Mouse (Mus musculus) ES-CJ7 (cell line): Measurements from ENCODE around the gene Krt42.
"Not testable (repeated sequence)": the region's sequence is repeated elsewhere in the genome, so short reads cannot be mapped to it uniquely, and the experiment has no call there.

Experiments
- DNase-seq: peaks from one replicate; pipeline ENCODE4 v3.0.0; 2011; ENCODE audit warnings: low read depth, low spot score

The Krt42 gene

DNA sequence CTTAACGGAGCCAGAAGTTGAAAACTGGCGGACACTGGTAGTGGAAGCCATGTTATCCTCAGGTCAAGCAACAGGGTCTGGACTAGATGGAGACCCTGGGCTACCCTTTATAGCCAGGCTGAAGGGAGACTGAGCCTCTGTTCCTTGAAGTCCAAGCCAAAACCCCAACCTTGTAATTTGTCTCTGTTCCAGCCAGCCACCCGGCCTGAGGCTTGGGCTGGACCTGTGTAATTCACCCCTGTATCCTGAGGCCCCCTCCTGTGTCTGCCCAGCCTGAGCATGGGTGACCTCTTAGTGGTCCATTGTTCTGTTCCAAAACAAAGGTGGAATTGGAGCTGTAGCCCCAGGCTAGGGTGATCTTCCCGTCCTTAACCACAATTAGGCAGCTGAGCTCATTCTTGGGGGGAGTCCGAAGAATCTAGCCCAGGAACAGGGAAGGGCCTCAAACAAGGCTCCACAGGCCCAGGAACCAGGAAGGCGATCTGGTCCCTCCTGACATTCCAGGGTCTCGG lies at the start of gene Krt42:
TSS of gene Krt42 (minus strand) at position 51 of the 512 bp plus-strand sequence.
- DNase-seq: peak; percentile 49

DNA sequence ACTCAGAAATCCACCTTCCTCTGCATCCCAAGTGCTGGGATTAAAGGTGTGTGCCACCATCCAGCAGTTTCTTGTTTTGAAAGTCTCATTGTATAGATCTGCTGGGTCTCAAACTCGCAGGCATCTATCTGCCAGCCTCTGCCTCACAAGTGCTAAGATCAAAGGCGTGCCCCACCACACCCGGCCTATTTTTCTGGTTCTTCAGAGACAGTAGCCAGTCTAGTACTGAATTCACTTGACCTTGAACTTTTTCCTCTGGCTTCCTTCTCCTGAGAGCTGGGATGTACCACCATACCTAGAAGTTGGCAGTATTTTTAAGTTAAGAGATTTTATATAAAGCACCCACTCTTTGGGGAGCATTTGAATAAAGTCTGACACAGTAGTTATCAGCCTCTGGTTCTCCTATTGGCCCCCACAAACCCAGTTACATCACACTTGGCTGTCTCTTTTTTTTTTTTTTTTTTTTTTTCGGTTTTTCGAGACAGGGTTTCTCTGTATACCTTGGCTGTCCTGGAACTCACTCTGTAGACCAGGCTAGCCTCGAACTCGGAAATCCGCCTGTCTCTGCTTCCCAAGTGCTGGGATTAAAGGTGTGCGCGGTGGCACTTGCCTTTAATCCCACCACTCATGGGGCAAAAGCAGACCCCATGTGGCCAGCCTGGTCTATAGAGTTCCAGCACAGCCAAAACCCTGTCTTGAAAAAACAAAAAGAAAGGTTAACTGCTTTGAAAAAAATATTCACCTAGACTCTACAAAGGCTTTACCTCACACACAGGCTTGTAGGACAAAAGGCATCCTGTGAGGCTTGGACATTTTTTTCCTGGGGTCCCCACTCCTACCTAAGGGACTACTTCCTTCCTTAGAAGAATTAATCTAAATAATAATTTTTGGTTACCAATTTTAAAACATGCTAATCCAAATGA lies 49.1 kb upstream of the Krt42 start:
- peak; percentile 89 for DNase-seq

DNA sequence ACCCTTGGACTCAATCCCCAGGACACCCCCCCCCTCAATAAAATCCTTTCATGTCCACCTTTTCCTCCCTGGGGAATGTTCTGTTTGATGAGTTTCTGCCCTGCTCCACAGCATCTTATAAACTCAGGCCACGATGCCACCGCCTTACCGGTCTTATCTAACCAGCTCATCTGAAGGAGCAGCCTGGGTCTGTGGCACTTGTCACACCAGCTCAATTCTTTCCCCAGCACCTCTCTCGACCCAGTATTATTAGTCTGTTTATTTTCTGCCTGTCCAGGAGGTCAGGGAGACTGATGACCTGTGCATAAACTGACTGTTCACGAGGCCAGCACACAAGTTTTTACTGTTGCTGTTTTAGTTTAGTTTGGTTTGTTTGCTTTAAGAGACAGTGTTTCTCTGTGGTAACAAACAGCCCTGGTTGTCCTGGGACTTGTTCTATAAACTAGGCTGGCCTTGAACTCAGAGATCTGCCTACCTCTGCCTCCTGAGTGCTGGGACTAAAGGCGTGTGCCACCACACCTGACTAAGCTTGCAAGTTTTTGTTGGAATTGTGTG lies 48.2 kb upstream of the Krt42 start:
- DNase-seq: no peak

DNA sequence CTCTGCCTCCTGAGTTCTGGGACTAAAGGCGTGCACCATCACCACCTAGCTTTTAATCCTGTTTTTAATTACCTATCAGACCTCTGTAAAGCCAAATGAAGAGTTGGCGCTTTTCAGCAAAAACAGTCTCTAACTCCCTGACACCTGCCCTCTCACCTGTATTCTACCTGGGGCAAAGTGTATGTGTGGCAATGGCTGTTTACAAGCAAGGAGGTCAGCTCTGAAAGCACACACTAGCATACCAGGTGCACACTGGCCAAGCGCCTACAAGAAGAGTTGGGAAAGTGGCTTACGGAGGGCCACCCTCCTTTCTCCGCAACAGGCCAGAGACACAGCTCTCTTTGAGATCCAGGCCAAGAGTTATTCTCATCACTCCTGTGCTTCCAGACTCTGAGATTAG lies 45.8 kb upstream of the Krt42 start:
- no peak for DNase-seq

DNA sequence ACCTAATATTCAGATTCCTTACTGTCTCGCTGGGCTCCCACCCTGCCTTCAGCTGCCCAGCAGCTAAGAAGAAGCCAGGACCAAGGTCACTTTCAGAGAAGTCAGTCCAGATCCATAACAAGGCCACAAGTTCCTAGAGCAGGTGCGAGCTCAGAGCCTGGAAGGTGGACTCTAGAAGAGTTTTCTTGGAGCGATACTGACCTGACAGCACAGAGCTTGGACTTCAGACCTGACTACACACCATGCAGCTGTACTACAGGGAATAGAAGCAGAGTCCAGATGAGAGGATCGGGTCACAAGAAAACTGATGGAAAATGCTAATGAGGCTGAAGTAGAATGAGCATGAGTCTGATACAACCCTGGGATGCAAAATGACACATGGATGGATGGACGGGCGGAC lies 43.8 kb upstream of the Krt42 start:
- DNase-seq: no peak

DNA sequence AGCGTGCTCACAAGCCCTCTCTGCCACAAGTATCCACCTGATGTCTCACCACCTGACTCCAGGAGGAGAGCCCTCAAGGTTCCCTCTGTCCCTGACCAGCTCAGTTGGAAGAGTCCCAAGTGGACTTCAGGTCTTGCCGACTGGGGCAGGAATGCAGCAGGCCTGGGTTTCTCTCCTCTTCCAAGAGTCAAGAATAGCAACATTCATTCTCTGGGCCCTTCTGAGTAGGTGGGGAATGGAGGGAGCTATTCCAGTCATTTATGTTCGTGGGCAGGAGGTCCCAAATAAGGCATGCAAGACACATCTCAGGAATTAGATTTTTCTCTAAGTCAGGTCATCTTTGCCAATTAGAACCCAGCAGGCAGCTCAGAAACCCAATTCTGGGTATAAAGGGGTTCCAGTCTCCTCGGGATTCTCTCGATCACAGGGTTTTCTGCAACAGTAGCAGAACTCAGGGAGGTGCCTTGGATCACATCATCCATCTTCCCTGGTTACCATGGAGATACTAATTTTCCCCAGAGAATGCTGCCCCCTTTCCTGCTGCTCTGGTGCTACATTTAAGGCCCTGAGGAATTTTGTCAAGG lies 42.5 kb upstream of the Krt42 start:
- no peak for DNase-seq

DNA sequence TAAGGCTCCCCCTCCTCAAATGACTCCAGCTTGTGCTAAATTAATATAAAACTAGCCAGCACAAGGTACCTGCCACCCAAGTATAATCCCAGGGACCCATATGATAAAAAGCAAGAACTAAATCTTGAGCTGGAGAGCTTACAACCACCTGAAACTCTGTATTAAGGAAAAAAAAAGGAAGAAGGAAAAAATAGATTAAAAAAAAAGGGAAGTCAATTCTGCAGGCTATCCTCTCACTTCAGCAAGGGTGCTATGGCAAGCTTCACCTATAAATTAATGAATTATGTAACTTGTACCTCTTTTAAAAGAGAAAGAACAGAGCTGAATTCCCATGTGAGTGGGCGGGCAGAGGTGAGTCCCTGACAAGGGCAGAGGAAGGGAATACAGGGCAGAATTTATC lies 42.0 kb upstream of the Krt42 start:
- no peak for DNase-seq

DNA sequence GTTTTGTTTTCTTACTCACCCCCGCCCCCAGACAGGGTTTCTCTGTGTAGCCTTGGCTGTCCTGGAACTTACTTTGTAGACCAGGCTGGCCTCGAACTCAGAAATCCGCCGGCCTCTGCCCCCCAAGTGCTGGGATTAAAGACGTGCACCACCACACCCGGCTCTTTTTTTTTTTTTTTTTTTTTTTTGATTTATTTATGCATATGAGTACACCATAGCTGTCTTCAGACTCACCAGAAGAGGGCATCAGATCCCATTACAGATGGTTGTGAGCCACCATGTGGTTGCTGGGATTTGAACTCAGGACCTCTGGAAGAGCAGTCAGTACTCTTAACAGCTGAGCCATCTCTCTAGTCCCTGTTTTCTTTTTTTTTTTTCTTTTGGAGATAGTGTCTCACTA lies 39.0 kb upstream of the Krt42 start:
- not testable (repeated sequence) for DNase-seq

DNA sequence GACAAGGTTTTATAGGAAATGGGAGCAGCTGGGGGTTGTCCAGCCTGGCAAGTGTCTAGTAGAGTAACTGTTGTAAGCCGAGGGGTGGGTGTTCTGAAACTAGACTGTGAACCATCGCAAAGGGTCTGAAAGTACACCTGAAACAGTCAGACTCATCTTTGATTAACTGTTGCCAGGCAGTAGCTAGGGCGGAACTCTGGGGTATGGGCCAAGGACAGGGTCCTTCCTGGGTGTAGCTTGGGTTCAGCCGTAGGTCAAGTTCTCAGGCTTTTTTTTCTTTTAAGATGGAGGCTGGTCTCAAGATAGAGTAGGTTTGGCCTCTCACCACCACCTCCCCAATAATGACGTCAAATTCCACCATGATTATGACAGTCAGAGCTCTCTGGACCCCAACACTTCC lies 38.2 kb upstream of the Krt42 start:
- DNase-seq: peak; percentile 86

DNA sequence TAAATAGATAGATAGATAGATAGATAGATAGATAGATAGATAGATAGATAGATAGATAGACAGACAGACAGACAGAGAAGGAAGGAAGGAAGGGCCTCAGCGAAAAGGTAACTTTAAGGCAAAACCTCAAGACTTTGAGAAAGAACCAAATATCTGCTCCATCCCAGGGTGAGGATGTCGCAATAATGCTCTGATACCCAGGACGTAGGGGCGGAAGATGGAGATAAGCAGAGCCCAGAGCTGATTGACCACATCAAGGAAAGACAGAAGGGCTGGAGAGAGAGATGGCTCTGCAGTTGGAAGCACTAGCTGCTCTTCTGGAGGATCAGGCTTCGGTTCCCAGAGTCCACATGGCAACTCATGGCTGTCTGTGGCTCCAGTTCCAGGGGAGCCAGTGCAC lies 31.6 kb upstream of the Krt42 start:
- DNase-seq: no peak

DNA sequence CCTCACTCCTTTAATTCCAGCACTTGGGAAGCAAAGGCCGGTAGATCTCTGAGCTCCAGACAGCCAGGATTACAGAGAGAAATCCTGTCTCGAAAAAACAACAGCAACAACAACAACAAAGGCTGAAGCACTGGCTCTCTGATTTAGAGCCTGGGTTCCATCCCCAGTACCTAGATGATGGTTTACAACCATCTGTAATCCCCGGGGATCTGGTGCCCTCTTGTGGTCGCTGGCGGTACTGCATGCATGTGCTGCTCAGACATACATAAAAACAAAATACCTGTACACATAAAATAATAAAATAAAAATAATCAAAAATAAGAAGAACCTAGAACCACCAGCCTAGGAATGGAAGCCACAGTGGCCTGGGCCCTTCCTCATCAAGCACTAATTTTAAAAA lies 30.6 kb upstream of the Krt42 start:
- peak; percentile 83 for DNase-seq

DNA sequence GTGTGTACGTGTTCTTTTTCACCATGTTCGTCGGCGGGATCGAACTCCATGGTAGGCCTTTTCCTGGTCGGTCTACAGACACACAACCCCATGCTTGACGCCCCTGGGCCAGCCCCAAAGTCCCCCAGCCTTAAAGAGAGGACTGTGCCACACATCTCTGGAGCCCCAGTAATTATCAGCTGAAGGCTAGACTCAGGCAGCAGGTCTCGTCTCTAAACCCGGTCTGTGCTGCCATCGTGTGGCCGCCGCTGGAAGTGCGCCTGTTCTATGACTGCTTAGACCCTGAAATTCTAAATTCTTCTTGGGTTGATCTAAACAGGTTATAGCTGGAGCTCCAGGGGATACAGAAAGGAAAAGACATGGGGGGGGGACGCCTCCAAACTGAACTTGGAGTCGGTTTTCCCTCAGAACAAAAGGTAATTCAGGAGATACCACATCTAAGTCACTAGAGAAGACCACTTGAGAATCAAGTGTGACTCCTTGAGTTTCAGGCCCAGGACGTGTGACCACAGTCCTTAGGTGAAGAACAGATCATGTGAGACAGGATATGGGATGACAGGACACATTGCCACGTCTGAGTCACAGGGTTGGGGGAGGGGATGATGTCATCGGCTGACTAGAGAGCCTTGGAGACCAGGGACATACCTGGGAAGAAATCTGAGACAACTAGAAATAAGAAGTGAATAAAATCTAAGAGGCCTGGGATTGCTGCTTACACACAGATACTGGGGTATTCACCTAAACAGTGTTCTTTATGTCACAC lies 28.8 kb upstream of the Krt42 start:
- DNase-seq: peak; percentile 85

DNA sequence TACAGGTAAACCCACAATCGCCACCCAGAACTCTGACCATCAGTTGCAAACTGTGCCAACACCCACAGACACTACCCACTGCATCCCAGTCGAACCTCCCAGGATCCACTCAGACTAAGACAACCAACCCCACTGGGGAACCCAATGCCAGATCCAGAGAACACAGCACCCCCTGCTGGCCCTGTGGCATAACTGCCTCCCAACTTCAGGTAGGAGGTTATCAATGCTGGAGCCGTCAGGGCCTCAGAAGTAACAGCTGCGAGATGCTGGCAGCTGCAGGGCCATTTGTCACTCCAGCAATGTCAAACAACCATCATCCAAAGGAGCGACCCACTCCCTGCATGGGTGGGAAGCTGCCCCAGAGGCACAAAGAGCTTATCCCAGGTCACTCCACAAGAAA lies 28.1 kb upstream of the Krt42 start:
- DNase-seq: peak; percentile 76

DNA sequence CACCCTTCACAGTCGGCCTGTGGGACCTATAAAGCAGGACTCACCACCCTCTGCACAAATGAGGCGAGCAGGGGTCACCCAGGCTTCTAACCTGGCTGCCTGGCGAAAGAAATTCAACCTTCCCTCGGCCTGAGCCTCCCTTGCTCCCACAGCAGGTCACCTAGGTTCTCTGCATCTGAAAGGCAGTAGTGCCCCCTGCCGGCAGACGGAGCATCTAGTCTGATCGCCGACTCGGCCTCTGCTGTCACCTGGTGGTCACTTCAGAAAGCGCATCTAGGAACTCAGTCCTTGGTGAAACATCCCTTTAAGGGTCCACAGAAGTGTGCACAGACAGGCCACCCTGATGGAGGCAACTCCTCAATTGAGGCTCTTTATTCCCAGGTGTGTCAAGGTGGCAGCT lies 25.6 kb upstream of the Krt42 start:
- DNase-seq: peak; percentile 91

DNA sequence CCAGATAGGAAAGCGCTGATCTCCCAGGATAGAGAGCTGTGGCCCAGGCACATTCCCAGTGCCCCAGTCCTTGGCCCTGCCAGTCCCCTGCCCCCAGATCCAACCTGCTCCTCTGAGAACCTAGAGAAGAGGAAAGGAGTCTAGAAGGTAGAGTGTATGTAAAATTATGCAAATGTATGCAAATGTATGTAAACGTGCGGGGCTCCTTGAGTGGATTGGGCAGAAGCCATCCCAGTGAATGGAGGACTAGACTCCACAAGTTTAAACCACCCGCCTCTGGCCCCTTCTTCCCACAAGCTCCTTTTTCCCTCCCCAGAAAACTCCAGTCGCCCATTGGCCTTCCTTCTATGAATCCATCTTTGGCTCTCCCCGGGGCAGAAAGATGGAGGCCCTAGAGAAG lies 23.2 kb upstream of the Krt42 start:
- DNase-seq: peak; percentile 71

DNA sequence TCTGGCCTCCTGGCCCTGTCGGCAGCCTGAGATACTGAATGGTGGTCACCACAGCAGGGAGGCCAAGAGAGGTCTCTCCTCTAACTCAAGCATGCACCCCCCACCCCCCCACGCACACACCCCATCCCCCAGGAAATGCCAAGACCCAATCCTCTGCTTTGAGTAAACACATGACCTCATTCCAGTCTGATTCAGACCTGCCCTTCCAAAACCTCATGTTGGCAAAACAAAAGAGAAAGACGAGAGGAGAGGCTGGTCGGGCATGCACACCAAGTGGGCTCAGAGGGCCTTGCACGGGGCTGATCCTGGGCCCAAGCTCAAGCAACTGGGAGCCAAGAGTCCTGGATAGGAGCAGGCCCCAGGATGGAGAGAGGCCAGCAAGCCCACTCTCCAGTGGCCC lies 20.6 kb upstream of the Krt42 start:
- no peak for DNase-seq

DNA sequence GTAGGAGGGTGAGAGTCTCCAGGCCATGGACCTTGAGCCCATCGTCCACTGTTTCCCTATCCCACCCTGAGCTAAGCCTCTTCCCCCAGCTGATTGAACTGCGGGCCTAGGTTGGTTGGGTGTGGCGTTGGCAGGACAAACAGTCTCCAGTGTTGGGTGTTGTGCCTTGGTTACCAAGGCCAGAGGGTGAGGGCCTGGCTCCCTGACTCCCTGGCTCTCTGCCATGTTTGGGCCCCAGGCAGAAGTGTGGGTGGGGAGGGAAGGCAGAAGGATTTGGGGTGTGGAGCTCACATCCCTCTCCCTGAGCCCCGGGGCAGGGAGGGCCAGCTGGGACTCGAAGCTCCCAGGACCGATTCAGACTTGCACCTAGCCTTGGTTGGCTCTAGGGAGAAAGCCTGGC lies 19.3 kb upstream of the Krt42 start:
- DNase-seq: no peak

DNA sequence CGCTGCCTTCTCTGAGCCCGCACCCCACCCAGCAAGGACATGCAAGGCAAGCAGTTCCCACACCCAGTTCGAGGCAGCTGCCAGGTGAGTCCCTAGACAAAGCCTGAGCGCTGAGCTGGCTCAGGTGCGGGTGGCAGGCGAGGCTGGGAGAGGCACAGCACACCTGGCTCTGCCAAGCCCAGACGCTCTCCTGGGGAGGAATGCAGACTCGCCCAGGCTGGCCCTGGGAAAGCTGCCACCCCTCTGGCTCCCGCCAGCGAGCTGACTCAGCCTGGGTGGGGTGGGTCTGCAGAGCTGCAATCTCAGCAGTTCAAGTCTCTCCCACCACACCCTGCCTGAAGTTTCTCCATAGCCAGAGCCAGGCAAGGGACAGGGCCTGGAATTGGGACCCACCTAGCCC lies 17.4 kb upstream of the Krt42 start:
- DNase-seq: peak; percentile 67

DNA sequence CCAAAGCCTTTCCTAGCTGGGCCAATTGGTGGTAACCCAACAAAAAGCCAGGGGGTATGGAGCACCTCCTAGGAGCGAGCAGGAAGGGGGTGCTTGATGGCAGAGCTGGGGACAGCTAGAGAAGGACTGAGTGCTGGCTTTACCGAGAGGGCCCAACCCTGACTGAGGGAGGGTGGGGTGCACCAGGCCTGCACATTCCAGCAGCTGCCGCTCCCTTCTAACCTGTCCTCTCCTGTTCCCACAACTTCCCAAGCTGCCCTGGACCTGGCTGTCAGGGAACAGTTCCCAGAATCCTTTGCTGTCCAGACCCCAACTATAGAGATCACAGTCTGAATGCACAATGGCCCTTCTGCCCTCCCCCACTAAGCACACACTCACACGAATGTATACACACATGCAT lies 15.3 kb upstream of the Krt42 start:
- peak; percentile 78 for DNase-seq

DNA sequence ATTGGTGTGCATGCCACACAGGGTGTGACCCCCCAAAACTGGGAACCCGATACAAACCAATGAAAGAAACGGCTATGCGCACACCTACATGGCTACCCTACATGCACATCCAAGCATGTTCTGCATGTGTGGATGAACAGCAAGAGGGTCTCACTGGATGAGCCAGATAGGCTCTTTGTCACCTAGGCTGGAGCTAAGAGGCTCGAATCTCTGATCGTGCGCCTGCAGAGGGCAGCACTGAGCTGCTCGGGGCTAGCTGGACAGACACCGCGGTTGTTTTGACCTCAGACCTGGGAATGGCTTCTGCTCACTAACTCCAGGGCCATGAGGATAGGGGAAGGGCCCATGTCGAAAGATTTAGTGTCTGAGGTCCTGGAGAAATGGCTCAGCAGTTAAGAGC lies 12.9 kb upstream of the Krt42 start:
- DNase-seq: peak; percentile 91

DNA sequence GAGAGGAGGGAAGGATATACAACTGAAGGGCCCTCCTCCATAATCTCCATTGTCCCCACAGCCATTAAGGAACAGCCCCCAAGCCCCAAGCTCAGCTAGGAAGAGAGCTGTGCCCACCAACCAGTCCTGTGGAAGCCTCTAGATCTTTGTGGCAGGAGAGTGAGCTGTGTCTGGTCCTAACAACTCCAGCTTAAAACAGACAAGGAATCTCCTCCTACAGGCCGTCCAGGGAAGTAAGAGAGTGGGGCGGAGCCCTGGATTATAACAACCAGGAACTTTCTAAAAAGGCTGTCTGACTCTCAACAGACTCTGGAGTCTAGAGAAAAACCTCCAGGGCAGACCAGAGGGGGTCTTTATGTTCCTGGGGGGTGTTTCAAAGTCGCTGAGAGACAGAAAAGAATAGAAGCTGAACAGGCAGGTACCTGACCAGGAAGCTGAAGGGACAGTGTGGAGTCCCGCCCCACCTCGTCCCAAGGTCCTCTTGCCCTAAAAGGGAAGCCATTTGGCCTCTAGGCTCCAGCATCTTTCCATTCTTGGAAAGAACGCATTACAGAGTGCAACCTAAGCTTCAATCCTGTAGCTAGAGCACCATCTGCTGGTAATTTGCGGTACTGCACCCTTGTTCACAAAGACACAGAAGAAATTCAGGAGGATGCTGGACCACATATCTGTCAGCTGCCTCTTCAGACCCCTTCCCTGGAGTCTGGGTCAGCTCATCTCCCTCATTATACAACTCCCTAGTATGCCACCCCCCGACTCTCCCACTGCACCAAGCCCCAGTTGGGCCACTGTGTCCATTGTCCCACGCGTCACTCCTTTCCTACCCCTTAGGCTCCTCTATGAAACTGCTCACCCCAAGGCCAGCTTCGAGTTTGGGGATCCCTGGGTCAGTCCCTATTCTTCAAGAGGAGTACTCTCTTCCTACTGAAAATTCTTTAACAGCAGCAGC lies 12.2 kb upstream of the Krt42 start:
- DNase-seq: peak; percentile 95
